Mouse (Mus musculus) adrenal gland (tissue): ENCODE data around the gene Slc24a1.
"Not testable (repeated sequence)": the region's sequence is repeated elsewhere in the genome, so short reads cannot be mapped to it uniquely, and the experiment has no call there.

Experiments used
- intact Hi-C: fragments of 180-260 bp; cut with DNase I; formaldehyde crosslinking; loops from one replicate; pipeline ENCODE4 v1.15.1; 2025
- long read RNA-seq, 2 experiments: library from polyadenylated mRNA; unstranded; transcript quantifications; one replicate each; pipeline ENCODE4 v2.0.0; 2020; ENCODE audit warnings: borderline replicate concordance in 1 of 2; ENCODE audit not compliant: insufficient replicate concordance in 1 of 2

Slc24a1 gene
- long read RNA-seq, experiment 1, result 0 reads
- long read RNA-seq, experiment 2, result 0 reads

- intact Hi-C loops, result no loop called here
These were observed at the start of gene Slc24a1 for GRCm38 (mm10) chr9:64951161-64951657. Gene Slc24a1 (minus strand): TSS chr9:64951607.

GRCm38 (mm10) chr9:64995464-64995863 is 44.1 kb upstream of the Slc24a1 start:
- intact Hi-C loops, result not testable (repeated sequence)

DNA sequence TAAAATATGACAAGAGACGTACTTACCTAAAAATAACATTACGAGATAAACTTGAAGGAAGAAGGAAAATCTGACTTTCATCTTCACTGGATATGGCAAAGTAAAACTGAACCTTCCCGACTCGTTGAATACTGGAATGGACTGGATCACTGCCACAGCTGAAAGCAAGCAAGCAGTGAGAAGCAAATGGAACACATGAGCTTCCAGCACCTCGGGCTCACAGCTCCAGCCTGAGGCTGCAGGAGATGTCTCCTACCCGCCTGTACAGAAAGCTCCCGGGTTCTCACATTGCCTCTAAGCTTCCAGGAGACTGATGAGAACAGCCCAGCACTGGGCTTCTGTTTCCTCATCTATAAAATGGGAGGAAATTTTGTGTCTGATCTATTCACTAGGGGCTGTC is 38.9 kb upstream of the Slc24a1 start:
- intact Hi-C loops, result no loop called here

GRCm38 (mm10) chr9:64988443-64988842 is 37.0 kb upstream of the Slc24a1 start:
- intact Hi-C loops, result no loop called here

DNA sequence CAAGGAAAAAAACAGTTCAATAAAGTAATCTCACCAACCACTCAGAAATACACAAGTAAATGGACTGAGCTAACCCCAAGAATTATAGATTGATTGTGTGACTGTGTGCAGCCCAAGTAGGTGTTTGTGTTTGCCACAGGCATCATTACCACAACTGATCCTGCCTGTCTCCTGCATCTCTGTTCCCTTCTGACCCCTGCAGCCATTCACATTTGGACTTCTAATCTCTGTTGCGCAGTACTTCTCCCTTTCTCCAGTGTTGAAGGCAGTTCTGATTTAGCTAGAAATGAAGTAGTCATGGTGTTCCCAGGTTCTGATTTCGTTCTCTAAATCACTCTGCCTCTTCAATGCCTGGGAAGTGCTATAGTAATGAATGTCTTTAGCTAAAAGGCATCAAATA is 36.2 kb upstream of the Slc24a1 start:
- intact Hi-C loops, result no loop called here

- intact Hi-C loops, result no loop called here
These were observed 34.4 kb upstream of the Slc24a1 start for GRCm38 (mm10) chr9:64985807-64986206.

- intact Hi-C loops, result no loop called here
These were observed 33.8 kb upstream of the Slc24a1 start for GRCm38 (mm10) chr9:64985037-64985794.

DNA sequence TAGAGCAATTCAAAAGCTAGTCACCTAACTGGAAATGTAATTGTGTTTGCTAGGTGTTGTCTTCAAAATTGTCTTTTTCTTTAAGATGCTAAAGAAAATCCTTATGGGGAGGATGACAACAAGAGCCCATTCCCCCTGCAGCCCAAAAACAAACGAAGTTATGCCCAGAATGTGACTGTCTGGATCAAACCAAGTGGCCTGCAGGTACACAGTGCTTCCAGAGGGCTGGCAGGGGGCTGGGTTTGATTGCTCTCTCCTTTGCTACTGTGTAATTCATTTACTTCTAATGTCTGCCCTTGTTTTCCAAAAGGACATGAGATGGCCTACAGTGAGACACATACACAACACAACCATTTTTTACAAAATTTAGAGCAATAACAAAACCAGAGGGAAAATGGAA is 30.5 kb upstream of the Slc24a1 start:
- intact Hi-C loops, result no loop called here

GRCm38 (mm10) chr9:64980548-64980947 is 29.1 kb upstream of the Slc24a1 start:
- intact Hi-C loops, result no loop called here

- intact Hi-C loops, result no loop called here
These were observed 9.5 kb upstream of the Slc24a1 start for GRCm38 (mm10) chr9:64960978-64961320.

GRCm38 (mm10) chr9:64960117-64960977 is 8.9 kb upstream of the Slc24a1 start, which contains the start of gene Ints14:
Gene Ints14 (plus strand): TSS chr9:64960905.
- intact Hi-C loops, result no loop called here

DNA sequence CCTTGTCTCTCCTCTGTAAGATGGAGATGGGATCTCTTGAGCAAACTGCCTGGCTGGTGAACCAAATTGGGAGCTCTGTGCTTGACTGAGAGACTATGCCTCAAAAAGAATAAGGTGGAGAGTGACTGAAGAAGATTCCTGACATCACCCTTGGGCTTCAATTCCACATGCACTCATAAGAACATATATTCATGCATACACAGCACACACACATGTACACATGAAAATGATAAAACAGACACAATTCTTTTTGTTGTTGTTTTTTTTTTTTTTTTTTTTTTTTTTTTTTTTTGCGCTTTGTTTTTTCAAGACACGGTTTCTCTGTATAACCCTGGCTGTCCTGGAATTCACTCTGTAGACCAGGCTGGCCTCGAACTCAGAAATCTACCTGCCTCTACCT is 5.9 kb upstream of the Slc24a1 start:
- intact Hi-C loops, result no loop called here

- intact Hi-C loops, result no loop called here
These were observed 4.9 kb upstream of the Slc24a1 start for GRCm38 (mm10) chr9:64956337-64956736.

- intact Hi-C loops, result no loop called here
These were observed 1.8 kb upstream of the Slc24a1 start for GRCm38 (mm10) chr9:64953190-64953589.

- intact Hi-C loops, result no loop called here
These were observed 648 bp upstream of the Slc24a1 start for GRCm38 (mm10) chr9:64952055-64952454.

GRCm38 (mm10) chr9:64947483-64948095 is 3.8 kb downstream of the Slc24a1 start:
- intact Hi-C loops, result no loop called here

GRCm38 (mm10) chr9:64943997-64944396 is 7.4 kb downstream of the Slc24a1 start:
- intact Hi-C loops, result no loop called here

GRCm38 (mm10) chr9:64941650-64942049 is 9.8 kb downstream of the Slc24a1 start:
- intact Hi-C loops, result no loop called here

- intact Hi-C loops, result no loop called here
These were observed 10.6 kb downstream of the Slc24a1 start for GRCm38 (mm10) chr9:64940731-64941346.

DNA sequence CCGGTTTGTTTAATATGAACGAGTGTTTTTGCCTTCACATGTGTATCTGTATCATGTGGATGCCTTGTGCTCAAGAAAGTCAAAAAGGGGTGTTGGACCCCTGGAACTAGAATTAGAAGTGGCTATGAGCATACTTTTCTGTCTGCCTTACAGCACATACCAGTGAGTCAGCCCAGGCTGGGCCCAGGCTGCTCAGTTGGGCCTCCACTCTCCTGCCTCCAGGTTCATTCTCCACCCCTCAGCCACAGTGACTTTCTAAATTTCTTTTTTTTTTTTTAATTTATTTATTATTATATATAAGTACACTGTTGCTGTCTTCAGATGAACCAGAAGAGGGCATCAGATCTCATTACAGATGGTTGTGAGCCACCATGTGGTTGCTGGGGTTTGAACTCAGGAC is 11.6 kb downstream of the Slc24a1 start:
- intact Hi-C loops, result loop anchor here (10.0 kb wide), 1 partner anchor 165 kb away; no protein-coding TSS in a partner anchor

GRCm38 (mm10) chr9:64939281-64939680 is 12.1 kb downstream of the Slc24a1 start:
- intact Hi-C loops, result loop anchor here (10.0 kb wide), 1 partner anchor 164 kb away; no protein-coding TSS in a partner anchor
